In the genomic region with DNA sequence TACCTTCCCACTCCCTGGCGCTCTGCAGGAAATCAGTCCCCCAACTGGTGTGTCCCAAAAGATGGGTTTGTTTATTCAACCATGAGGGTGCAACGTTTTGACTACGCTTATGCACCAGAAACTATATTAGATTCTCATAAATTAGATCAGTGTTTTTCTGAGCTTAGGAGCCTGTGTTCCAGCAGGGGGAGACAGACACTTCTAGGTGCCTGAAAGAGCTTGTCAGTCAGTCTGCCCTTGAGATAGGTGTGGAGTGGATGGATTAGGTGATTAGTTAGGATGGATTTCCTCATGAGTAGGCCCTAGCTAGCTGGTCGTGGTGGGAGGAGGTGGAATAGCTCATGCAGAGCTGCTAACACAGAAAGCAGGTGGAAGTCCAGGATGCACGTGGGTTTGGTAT, we compare ENCODE assay signal across 10 mouse cellular contexts. TPM values are rescaled to one million over a fixed set of nuclear protein-coding genes. Genes with fewer than 3 reads are reported as not detected.
DNase-seq lines count a peak whose midpoint lies in the region; ATAC-seq and TF ChIP-seq lines count a peak whose summit lies in the region.
"Had no signal": no experiment of that assay in that cellular context is flagged by ENCODE, and none has a peak within 500 bp of the region (broad histone marks: within the 10 kb centered on the region; RNA-seq: fewer than 3 reads in every experiment).

No protein-coding gene starts in this region.

- H3K4me3 ChIP-seq in kidney, embryonic 15.5 days (replicated peaks) = no peak overlapping the region
- H3K4me3 ChIP-seq in kidney, postnatal 0 days (replicated peaks; ENCODE audit: low read depth, low read length) = no peak overlapping the region
- no peak overlapping the region for H3K4me3 ChIP-seq in lung, adult 2 months (replicated peaks; ENCODE audit: extremely low read depth, low read depth, low read length)
- H3K4me3 ChIP-seq: erythroblast, embryonic 14.5 days; stomach, embryonic 15.5 days had no signal

- H3K27me3 ChIP-seq in kidney, embryonic 15.5 days = no peaks in the 10 kb centered on the region
- H3K27me3 ChIP-seq in kidney, postnatal 0 days (ENCODE audit: insufficient read depth, low read length) = no peaks in the 10 kb centered on the region
- H3K27me3 ChIP-seq: stomach, embryonic 15.5 days had no signal

- 42% methylated on average over 5 of the region's 5 CpGs for WGBS in kidney, embryonic 15.5 days
- 30% methylated on average over 5 of the region's 5 CpGs for WGBS in kidney, postnatal 0 days
- WGBS in lung, adult 2 months = 18% methylated on average over 5 of the region's 5 CpGs

- no peak for TF ChIP-seq POLR2A in lung, adult 2 months (IDR thresholded peaks at IDR 0.05; ENCODE audit: borderline replicate concordance, extremely low read depth, low read depth, low read length)

- H3K4me1 ChIP-seq in kidney, embryonic 15.5 days = no peaks in the 10 kb centered on the region
- H3K4me1 ChIP-seq in kidney, postnatal 0 days (replicated peaks; ENCODE audit: insufficient read depth, low read length) = no peaks in the 10 kb centered on the region
- H3K4me1 ChIP-seq in lung, adult 2 months (ENCODE audit: control insufficient read depth, insufficient read depth, low read length) = no peaks in the 10 kb centered on the region
- H3K4me1 ChIP-seq: stomach, embryonic 15.5 days had no signal

- peak; percentile 79 for TF ChIP-seq CTCF in kidney, postnatal 0 days (IDR thresholded peaks at IDR 0.05; ENCODE audit: low read depth)
- TF ChIP-seq CTCF in lung, adult 2 months (IDR thresholded peaks at IDR 0.05; ENCODE audit: insufficient read depth, low read length) = peak; percentile 27; the same call in 1 of the 2 replicates

- H3K9me3 ChIP-seq in kidney, embryonic 15.5 days (replicated peaks) = no peaks in the 10 kb centered on the region
- H3K9me3 ChIP-seq in kidney, postnatal 0 days (replicated peaks; ENCODE audit: low read length) = no peaks in the 10 kb centered on the region
- H3K9me3 ChIP-seq: stomach, embryonic 15.5 days had no signal

- no peak for ATAC-seq in kidney, embryonic 15.5 days (replicated peaks; ENCODE audit: low FRiP score)
- ATAC-seq in kidney, postnatal 0 days (replicated peaks; ENCODE audit: low FRiP score, low read depth) = no peak

- H3K27ac ChIP-seq in kidney, embryonic 15.5 days = no peak overlapping the region
- no peak overlapping the region for H3K27ac ChIP-seq in kidney, postnatal 0 days
- H3K27ac ChIP-seq: stomach, embryonic 15.5 days had no signal

- no peak overlapping the region for H3K4me2 ChIP-seq in kidney, embryonic 15.5 days
- no peak overlapping the region for H3K4me2 ChIP-seq in kidney, postnatal 0 days (ENCODE audit: low read length)
- H3K4me2 ChIP-seq: stomach, embryonic 15.5 days had no signal

- H3K9ac ChIP-seq in kidney, embryonic 15.5 days = no peak overlapping the region
- H3K9ac ChIP-seq in kidney, postnatal 0 days (ENCODE audit: low read depth, low read length) = no peak overlapping the region
- H3K9ac ChIP-seq: stomach, embryonic 15.5 days had no signal

- peak; percentile 15 for DNase-seq in kidney, adult 11 months
- DNase-seq in Muller cell, postnatal 12 days (ENCODE audit: inconsistent ontology term) = peak; percentile 16
- peak; percentile 61 to 68 for DNase-seq in cerebellum, adult 18-20 months
- DNase-seq in kidney, postnatal 0 days (ENCODE audit: low spot score) = peak; percentile 55
- DNase-seq in lung, adult 2 months = peak; percentile 22
- peak; percentile 21 for DNase-seq in thymus, postnatal 25 days
- DNase-seq in urinary bladder, postnatal 10 days (ENCODE audit: low spot score) = no peak

- no peaks in the 10 kb centered on the region for H3K36me3 ChIP-seq in kidney, embryonic 15.5 days
- no peaks in the 10 kb centered on the region for H3K36me3 ChIP-seq in kidney, postnatal 0 days (ENCODE audit: insufficient read depth, low read length)
- H3K36me3 ChIP-seq: stomach, embryonic 15.5 days had no signal

RNA-seq across cellular contexts. Expression of gene Epb42, which starts 4.2 kb away (rescaled TPM):
- polyA plus RNA-seq in kidney, embryonic 15.5 days (2015; fragmentation: Nextera tagmentation; extraction: Ambion mirVana) = 2.2 and 4.1 TPM in 2 replicates
- 2.1 TPM in 2 replicates for polyA plus RNA-seq in kidney, postnatal 0 days (2015; fragmentation: Nextera tagmentation; extraction: Ambion mirVana)
- 0.06 and 0.13 TPM in 2 replicates for polyA plus RNA-seq in lung, adult 2 months (2012; rRNA removed)

RNA-seq across cellular contexts. Expression of gene Ccndbp1, which starts 32.9 kb away (rescaled TPM):
- 44.9 and 48.6 TPM in 2 replicates for polyA plus RNA-seq in kidney, embryonic 15.5 days (2015; fragmentation: Nextera tagmentation; extraction: Ambion mirVana)
- 53.3 and 54.1 TPM in 2 replicates for polyA plus RNA-seq in kidney, postnatal 0 days (2015; fragmentation: Nextera tagmentation; extraction: Ambion mirVana)
- polyA plus RNA-seq in lung, adult 2 months (2012; rRNA removed) = 20.9 and 28.5 TPM in 2 replicates

RNA-seq across cellular contexts. Expression of gene Tgm5, which starts 44.5 kb away (rescaled TPM):
- 6.8 and 7.8 TPM in 2 replicates for polyA plus RNA-seq in kidney, embryonic 15.5 days (2015; fragmentation: Nextera tagmentation; extraction: Ambion mirVana)
- polyA plus RNA-seq in kidney, postnatal 0 days (2015; fragmentation: Nextera tagmentation; extraction: Ambion mirVana) = 0.31 and 0.76 TPM in 2 replicates
- polyA plus RNA-seq in lung, adult 2 months (2012; rRNA removed) = 0.08 and 1.1 TPM in 2 replicates
- polyA plus RNA-seq: erythroblast, embryonic 14.5 days had no signal
